Mouse (Mus musculus) small intestine, adult 2 months (tissue): ENCODE measurements around the gene Ccdc88b.

ENCODE experiments used
- CTCF ChIP-seq: fragments of 200-500 bp; IDR thresholded peaks from 2 replicates; pipeline ENCODE4 v1.5.1; 2012; ENCODE audit warnings: low read depth, mild to moderate bottlenecking, control low read depth, inconsistent platforms, low read length, moderate library complexity, mixed read lengths; ENCODE audit not compliant: insufficient replicate concordance, insufficient read length; ENCODE audit errors: extremely low read depth
- POLR2A ChIP-seq: fragments of 200-500 bp; IDR thresholded peaks from 2 replicates; pipeline ENCODE4 v1.6.1; 2012; ENCODE audit warnings: low read depth, mild to moderate bottlenecking, control low read depth, inconsistent platforms, low read length, moderate library complexity

GRCm38 (mm10) chr19:6903031-6903430, 45.0 kb upstream of the Ccdc88b start:
- no peak for TF ChIP-seq CTCF
- TF ChIP-seq POLR2A, result no peak
